Mouse (Mus musculus) ovary, adult 2 months (tissue): ENCODE data around the gene Peg10. TPM values are rescaled to one million over a fixed set of nuclear protein-coding genes. Genes with fewer than 3 reads are reported as not detected.

Experiments used
- polyA plus RNA-seq: library from polyadenylated mRNA; depleted of rRNA; stranded (reverse); fragments of >200 nt; gene quantifications from 2 replicates; pipeline ENCODE4 v1.2.3, GENCODE M21; 2012; rRNA removed

Gene Peg10
- 21.7 and 33.6 TPM in 2 replicates for polyA plus RNA-seq

GRCm38 (mm10) chr6:4746696-4747439 lies at the start of gene Peg10, which contains the start of gene Sgce:
Gene Peg10 (plus strand): TSS chr6:4747306.
Gene Sgce (minus strand): TSS chr6:4747207.

Other genes starting within 250 kb of the Peg10 start
- 323 and 397 TPM in 2 replicates for gene Col1a2, start 242.5 kb upstream of the Peg10 start, polyA plus RNA-seq
- 33.0 and 44.0 TPM in 2 replicates for gene Casd1, start 146.5 kb upstream of the Peg10 start, polyA plus RNA-seq
- gene Sgce, start 99 bp upstream of the Peg10 start, polyA plus RNA-seq = 19.9 and 23.4 TPM in 2 replicates
- 8.4 and 11.7 TPM in 2 replicates for gene Ppp1r9a, start 155.6 kb downstream of the Peg10 start, polyA plus RNA-seq